Mouse (Mus musculus): ENCODE data around the gene Tmprss2.

DNA sequence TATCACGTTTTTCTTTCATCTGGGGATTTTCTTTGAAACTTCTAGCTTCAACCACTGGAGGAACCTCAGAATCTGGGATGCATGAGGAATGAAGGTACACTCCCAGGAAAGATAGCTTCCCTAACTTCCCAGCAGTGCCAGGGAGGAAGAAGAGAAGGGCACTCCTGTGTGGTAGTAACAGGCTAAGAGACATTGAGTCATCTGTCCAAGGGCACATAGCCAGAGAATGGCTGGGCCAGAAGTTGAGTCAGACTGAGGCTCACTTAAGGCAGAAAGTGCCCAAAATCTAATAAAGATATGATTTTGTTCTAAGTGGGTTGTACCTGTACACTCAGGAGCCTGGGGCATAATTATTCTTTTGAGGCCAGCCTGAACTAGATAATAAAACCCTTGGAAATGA, 41.6 kb downstream of the Tmprss2 start:
- TF ChIP-seq USF1 (IDR thresholded peaks at IDR 0.05; ENCODE audit: low read depth) (no peak), CTCF (IDR thresholded peaks at IDR 0.05; ENCODE audit: control insufficient read depth, insufficient read depth, insufficient read length) (no peak), CEBPB (IDR thresholded peaks at IDR 0.05; ENCODE audit: low read depth) (no peak)

Data from C2C12 (cell line).